Mouse (Mus musculus) layer of hippocampus, postnatal 10 days (tissue): ENCODE measurements around the gene Rag1. TPM values are rescaled to one million over a fixed set of nuclear protein-coding genes. Genes with fewer than 3 reads are reported as not detected.
A peak's percentile ranks its signal among the peaks of the same experiment; 100 is the strongest.

Source experiments
- DNase-seq, 2 experiments: peaks; one replicate each; pipeline ENCODE4 v3.0.0; 2021; ENCODE audit warnings: low spot score in 2 of 2
- total RNA-seq, 2 experiments: library from RNA; stranded (reverse); gene quantifications; 2 replicates each; pipeline ENCODE4 v1.2.3; 2021

Rag1 gene
- total RNA-seq, 2 experiments from 2014 or later: 0.29 to 0.41 TPM

GRCm38 (mm10) chr2:101639840-101640350, 9.4 kb downstream of the Rag1 start:
- no peak for DNase-seq

DNA sequence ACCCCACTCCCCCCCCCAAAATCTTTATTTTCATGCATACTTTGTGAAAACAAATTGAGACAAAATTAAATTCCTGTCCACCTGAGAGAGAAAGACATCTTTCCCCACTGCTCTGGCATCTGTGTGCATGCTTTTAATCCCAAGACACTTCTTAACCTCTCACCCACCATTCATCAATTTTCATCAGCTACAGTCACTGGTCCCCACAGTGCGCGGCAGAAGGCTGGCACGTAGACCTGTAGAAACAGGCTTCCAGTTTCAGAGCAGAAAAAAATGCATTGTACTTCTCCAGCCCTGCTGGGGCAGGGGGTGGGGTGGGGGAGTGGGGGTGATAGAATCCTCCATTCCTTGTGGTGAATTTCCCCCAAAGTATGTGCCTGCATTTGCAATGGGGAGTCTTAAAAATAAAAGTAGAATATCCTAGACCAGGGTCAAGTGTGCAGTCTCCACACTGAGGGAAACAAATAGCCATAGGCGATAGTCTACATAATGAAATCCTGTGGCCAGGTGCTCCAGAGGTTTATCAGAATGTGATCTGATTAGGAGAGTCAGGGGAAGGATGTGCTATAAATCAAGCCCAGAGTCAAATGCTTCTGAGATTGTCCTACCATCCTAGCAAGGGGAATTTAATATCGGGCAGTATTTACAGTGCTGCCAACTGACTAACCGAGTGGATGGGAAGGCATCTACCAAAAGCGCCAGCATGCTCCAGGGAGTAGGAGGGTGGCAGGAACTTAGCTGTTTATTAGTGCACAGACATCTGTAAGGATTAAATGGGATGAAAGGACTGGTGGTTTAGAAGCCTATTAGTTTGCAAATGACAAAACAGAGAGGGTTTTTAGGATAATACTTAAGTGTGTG, 10.1 kb downstream of the Rag1 start:
- no peak for DNase-seq

DNA sequence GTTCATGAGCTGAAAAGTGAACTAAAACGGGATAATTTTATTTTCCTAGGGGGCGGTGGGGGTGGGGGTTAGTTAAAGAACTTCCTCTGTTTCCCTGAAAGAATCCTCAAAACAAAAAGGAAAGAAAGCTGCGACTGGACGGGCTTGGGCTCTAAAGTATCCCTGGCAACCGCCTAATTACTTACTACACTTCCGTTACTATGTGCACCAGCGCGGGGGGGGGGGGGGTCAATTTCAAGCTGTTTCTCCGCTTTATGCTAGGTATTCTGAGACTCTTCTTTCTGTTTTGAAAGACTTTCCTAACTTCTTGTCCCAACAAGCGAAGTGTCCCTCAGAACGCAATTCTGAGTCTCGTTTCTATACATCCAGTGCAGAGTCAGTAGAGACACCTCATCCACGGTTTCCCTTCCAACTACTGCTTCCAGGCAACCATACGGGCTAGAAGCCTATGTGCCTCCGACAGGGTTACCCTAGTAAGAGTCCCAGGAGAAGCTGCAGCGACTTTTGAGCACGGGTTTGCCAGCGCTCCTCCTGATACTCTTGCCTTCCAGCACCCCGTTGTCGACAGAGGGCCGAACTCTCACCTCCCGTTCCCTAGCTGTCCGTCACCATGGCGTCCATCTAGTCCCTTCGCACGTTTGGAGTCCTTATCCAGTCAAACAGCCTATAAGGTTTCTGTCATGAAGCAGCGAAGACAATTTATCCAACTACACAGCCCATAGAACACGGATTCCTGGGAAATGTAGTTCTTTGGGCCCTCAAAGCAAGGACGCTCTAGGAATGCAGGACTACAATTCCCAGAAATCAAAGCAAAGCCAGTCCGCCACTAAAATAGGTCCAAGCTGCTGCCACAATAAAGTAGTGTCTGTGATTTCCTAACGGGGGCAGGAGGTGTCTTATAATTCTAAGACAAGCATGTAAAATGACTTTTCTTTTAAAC, 20.7 kb downstream of the Rag1 start:
- DNase-seq: peak; percentile 69 to 73

DNA sequence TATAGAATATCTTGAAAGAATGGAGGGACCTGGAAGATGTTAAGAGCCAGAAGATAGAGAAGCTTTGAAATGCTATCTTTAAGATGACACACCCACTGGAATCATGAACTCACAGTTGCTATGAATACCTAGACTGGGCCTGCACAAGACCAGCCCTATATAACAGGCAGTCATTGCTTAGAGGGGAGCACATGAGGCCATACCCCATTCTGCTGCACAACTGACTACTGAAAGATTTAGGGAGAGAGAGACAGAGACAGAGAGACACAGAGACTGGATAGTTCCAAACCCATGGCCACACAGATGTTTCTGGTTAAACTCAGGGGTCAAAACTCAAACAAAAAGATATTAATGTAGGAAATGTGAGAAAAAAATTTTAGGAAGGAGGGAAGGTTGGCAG, 22.1 kb downstream of the Rag1 start:
- DNase-seq: no peak

GRCm38 (mm10) chr2:101624526-101624925, 24.8 kb downstream of the Rag1 start, which contains the start of gene Rag2:
Gene Rag2 (plus strand): TSS chr2:101624718.
- no peak for DNase-seq

- no peak for DNase-seq
These were observed 25.3 kb downstream of the Rag1 start for GRCm38 (mm10) chr2:101624011-101624410.

GRCm38 (mm10) chr2:101623042-101623441, 26.3 kb downstream of the Rag1 start:
- DNase-seq: no peak

DNA sequence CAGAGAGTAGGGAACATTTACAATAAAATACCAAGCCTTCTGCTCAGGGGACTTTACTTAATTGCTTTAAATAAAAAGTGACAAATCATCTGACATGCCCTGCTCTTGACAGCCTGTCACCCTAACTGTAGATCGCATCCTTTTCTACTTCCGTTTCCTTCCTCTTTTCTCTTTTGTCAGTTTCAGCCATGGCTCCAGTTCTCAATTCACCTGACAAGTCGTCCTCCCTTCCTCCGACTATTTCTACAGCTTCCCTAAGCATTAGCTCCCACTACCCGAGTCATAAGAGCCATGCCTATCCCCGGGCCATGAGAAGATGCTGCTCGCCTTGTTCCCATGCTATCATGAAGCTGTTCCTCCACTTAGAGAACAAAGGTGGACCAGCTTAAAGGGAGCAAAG, 27.7 kb downstream of the Rag1 start:
- no peak for DNase-seq

- no peak for DNase-seq
These were observed 28.4 kb downstream of the Rag1 start for GRCm38 (mm10) chr2:101620899-101621298.

DNA sequence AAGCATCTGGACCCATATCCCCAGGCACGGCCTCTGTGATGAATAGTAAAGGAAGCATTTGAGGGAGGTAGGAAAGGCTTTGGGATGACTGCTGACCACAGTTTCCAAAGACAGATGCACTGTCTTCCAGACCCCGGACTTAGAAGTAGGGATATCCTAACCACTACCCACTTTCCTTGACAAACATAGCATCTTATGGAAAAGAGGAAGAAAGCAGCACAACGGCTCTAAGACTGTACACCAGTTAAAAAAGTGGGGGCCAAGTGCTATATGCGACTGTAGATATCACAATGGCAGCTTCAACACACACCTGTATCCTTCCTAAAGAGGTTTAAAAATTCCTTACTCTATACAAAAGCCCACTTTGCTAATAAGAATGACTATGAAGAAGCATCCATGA, 30.9 kb downstream of the Rag1 start:
- no peak for DNase-seq

DNA sequence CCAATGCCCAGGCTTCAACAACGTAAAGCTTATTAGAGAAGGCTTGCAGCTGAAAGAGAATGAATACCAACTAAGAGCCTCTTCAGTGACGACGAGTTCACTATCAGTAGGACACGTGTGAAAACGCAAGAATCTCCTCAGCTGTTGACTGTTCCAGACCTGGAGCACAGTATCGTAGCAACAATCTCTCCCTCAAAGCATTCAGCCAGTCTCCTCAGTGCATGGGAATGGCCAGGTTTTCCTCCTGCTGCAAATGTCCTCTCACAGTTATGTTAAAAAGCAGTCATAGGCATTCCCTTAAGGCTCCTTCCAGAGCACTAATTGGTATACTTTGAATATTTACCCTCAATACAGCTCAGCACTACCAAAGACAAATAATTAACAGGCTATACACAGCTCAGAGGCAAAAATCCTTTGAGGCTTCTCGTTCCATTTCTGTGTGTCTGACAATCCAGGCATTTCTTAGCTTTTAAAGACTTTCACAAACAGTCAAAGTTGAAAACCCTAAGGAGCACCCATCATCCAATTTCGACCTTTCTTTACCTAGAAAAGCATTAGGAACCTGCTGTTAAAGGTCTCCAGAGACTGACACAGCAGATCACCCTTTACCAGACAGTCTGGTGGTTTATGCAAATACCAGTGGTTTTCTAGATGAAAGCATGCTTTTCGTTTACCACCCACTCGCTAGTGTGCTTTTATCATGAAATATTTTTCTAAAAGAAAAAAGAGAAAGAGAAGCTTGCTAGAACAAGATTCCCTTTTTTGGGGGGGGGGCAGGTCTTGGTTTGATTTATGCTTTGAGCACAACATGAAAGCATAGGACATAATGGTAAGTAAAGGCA, 33.6 kb downstream of the Rag1 start:
- DNase-seq: no peak

DNA sequence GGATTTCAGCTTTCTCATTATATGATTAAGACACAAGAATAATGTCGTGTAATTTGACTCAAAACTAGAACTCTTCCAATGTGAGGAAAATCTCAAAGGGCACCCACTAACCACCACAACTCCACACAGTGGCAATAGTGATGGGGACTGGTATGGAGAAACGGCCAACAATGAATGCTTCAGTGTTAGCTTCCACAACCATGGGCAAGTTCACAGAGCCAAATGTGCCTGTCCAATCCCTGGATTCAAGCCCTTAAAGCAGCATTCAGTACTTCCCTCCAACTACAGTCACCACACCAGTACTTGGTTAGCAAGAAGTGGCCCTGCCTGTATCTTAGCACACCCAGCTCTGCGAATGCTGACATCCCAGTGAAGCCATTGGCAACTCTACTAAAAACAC, 38.4 kb downstream of the Rag1 start:
- DNase-seq: no peak

GRCm38 (mm10) chr2:101608232-101608894, 40.9 kb downstream of the Rag1 start:
- DNase-seq: no peak

- no peak for DNase-seq
These were observed 46.2 kb downstream of the Rag1 start for GRCm38 (mm10) chr2:101603099-101603498.

DNA sequence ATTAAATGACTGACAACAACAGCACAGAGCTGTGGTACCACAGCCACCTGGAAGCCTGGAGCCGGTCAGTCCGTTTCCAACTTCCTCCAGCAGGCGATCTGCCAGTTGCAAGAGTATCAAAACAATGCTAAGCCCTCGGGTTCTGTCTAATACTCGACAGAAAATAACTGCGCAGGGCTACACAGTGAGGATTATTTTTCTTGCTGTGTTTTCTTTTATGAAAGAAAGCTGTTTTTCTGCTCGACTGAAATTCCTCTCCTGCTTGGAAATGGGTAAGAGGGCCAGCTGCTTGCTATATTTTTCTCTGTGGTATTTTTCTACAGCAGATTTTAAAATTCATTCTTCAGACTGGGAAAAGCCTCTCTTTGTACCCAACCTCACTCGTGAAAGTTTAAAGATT, 48.6 kb downstream of the Rag1 start:
- peak; percentile 46 to 55 for DNase-seq

- no peak for DNase-seq
These were observed 50.8 kb downstream of the Rag1 start for GRCm38 (mm10) chr2:101598190-101599181.

- DNase-seq: no peak
These were observed 52.1 kb downstream of the Rag1 start for GRCm38 (mm10) chr2:101597186-101597585.

DNA sequence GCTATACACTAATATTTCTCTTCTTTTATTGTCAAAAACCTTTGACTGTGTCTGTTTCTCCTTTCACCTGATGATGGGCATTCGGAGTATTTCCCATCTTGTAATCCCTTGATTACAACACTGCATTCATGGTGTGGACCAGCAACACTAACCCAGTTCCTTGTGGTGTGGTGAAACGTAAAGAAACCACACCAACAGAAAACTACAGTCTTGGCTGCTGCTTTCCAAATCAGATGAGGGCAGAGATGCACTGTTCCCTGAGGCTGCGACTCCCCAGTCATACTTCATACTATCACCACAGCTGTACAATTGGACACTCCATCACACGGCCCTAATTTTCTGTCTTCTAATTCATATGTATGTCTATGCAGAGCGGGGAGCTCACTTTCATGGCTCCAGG, 54.6 kb downstream of the Rag1 start:
- no peak for DNase-seq

GRCm38 (mm10) chr2:101592886-101593285, 56.4 kb downstream of the Rag1 start:
- DNase-seq: peak in 1 of 2 experiments; percentile 9
